Mouse (Mus musculus) myocyte (in vitro differentiated cells): ENCODE data around the gene Msi1.

Source experiments
- POLR2A ChIP-seq: IDR thresholded peaks from one replicate; pipeline ENCODE4 v1.6.1; 2011; ENCODE audit warnings: low read depth, mild to moderate bottlenecking, control low read depth, moderate library complexity; ENCODE audit not compliant: insufficient read length
- TCF3 ChIP-seq: IDR thresholded peaks from one replicate; pipeline ENCODE4 v1.6.1; 2011; ENCODE audit warnings: low read depth, control low read depth; ENCODE audit not compliant: insufficient read length
- USF1 ChIP-seq: IDR thresholded peaks from one replicate; pipeline ENCODE4 v1.6.1; 2011; ENCODE audit warnings: low read depth, mild to moderate bottlenecking, control low read depth, moderate library complexity

DNA sequence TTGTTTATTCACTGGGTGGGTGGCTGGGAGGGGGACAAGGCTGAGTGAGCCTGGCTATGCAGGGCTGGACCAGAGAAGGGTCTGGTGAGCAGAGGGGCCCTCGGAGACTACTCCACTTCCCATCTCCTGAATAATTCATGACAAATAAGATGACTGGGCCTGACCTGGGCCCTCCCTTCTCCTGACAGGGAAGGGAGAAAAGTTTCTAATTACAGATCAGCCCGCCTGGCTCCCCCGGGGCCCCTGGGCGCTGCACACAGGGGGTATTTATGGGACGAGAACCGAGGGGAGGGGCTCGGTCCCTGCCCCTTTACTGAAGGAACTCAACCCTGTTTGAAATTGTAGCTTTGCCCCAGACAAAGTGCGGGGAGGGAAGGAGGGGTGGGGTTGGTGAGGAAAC lies 35.2 kb upstream of the Msi1 start:
- TF ChIP-seq TCF3 (no peak), POLR2A (no peak), USF1 (no peak)
